ENCODE assay signal across 11 mouse cellular contexts in genomic region chr8:3211456-3211855, GRCm38 (mm10).
DNase-seq lines count a peak whose midpoint lies in the region; ATAC-seq and TF ChIP-seq lines count a peak whose summit lies in the region.
"Had no signal": no experiment of that assay in that cellular context is flagged by ENCODE, and none has a peak within 500 bp of the region (broad histone marks: within the 10 kb centered on the region; RNA-seq: fewer than 3 reads in every experiment).

No protein-coding gene starts in this region.

- no peak overlapping the region for H3K4me3 ChIP-seq in lung, postnatal 0 days (ENCODE audit: low read depth, low read length)
- H3K4me3 ChIP-seq in hindbrain, embryonic 14.5 days (replicated peaks; ENCODE audit: low read length), result no peak overlapping the region
- H3K4me3 ChIP-seq: hindbrain, embryonic 12.5 days; liver, embryonic 15.5 days; neural tube, embryonic 15.5 days had no signal

- peak; percentile 25; the same call in 1 of the 2 replicates for ATAC-seq in granulocyte monocyte progenitor cell, adult 5-6 weeks (replicated peaks; ENCODE audit: poor library complexity, severe bottlenecking)
- ATAC-seq in lung, postnatal 0 days, result peak; percentile 21
- no peak for ATAC-seq in hindbrain, embryonic 14.5 days (ENCODE audit: low FRiP score)

- 48% methylated on average over 9 of the region's 9 CpGs for WGBS in lung, postnatal 0 days
- 79% methylated on average over 9 of the region's 9 CpGs for WGBS in hindbrain, embryonic 14.5 days

- no peaks in the 10 kb centered on the region for H3K9me3 ChIP-seq in lung, postnatal 0 days (ENCODE audit: low read length)
- no peaks in the 10 kb centered on the region for H3K9me3 ChIP-seq in hindbrain, embryonic 14.5 days (ENCODE audit: control insufficient read depth, low read length)
- H3K9me3 ChIP-seq: hindbrain, embryonic 12.5 days; liver, embryonic 15.5 days; neural tube, embryonic 15.5 days had no signal

- H3K27me3 ChIP-seq in lung, postnatal 0 days (replicated peaks; ENCODE audit: insufficient read depth, low read length), result no peaks in the 10 kb centered on the region
- no peaks in the 10 kb centered on the region for H3K27me3 ChIP-seq in hindbrain, embryonic 14.5 days (ENCODE audit: control insufficient read depth, insufficient read depth, low read length)
- H3K27me3 ChIP-seq: hindbrain, embryonic 12.5 days; liver, embryonic 15.5 days; neural tube, embryonic 15.5 days had no signal

- TF ChIP-seq POLR2A in brain, embryonic 14.5 days (IDR thresholded peaks at IDR 0.05; ENCODE audit: borderline replicate concordance, extremely low read depth, insufficient read depth, insufficient read length, poor library complexity, severe bottlenecking), result no peak

- H3K36me3 ChIP-seq in lung, postnatal 0 days (ENCODE audit: insufficient read depth, low read length), result no peaks in the 10 kb centered on the region
- H3K36me3 ChIP-seq in hindbrain, embryonic 14.5 days (replicated peaks; ENCODE audit: control insufficient read depth, insufficient read depth), result peaks cover 10% of the 10 kb centered on the region

- DNase-seq in layer of hippocampus, adult 11-12 months (ENCODE audit: low spot score), result peak; percentile 20
- no peak for DNase-seq in layer of hippocampus, postnatal 36 days
- DNase-seq in brain, embryonic 14.5 days (ENCODE audit: low read depth), result peak; percentile 19
- DNase-seq in lung, postnatal 0 days (ENCODE audit: low spot score), result peak; percentile 61
- no peak for DNase-seq in spleen, adult 18-20 months
- no peak for DNase-seq in hindbrain, embryonic 14.5 days (ENCODE audit: low spot score)
- DNase-seq: thymus, postnatal 4 days had no signal

- H3K9ac ChIP-seq in lung, postnatal 0 days (replicated peaks; ENCODE audit: low read depth), result no peak overlapping the region
- H3K9ac ChIP-seq in hindbrain, embryonic 14.5 days, result no peak overlapping the region
- H3K9ac ChIP-seq: hindbrain, embryonic 12.5 days; liver, embryonic 15.5 days; neural tube, embryonic 15.5 days had no signal

- no peak overlapping the region for H3K27ac ChIP-seq in lung, postnatal 0 days (ENCODE audit: low read length)
- H3K27ac ChIP-seq in hindbrain, embryonic 14.5 days, result no peak overlapping the region
- H3K27ac ChIP-seq: hindbrain, embryonic 12.5 days; liver, embryonic 15.5 days had no signal

- no peak for TF ChIP-seq EP300 in lung, postnatal 0 days (IDR thresholded peaks at IDR 0.05)

- TF ChIP-seq CTCF in brain, embryonic 14.5 days (IDR thresholded peaks at IDR 0.05; ENCODE audit: borderline replicate concordance, extremely low read depth, insufficient read depth, insufficient read length), result no peak
- no peak for TF ChIP-seq CTCF in lung, postnatal 0 days (IDR thresholded peaks at IDR 0.05)

- H3K4me2 ChIP-seq in lung, postnatal 0 days (replicated peaks; ENCODE audit: low read depth, low read length), result no peak overlapping the region
- no peak overlapping the region for H3K4me2 ChIP-seq in hindbrain, embryonic 14.5 days (replicated peaks)
- H3K4me2 ChIP-seq: hindbrain, embryonic 12.5 days; liver, embryonic 15.5 days; neural tube, embryonic 15.5 days had no signal

- H3K4me1 ChIP-seq in lung, postnatal 0 days (ENCODE audit: insufficient read depth, low read depth, low read length), result peaks cover 2% of the 10 kb centered on the region; the same call in 1 of the 2 replicates
- H3K4me1 ChIP-seq in hindbrain, embryonic 14.5 days (replicated peaks; ENCODE audit: control insufficient read depth, insufficient read depth, low read length), result no peaks in the 10 kb centered on the region

Comparison
In these comparisons a context has a peak if more than half of its experiments do, and no peak if none do; other contexts are left out.
1. DNase-seq: peak in layer of hippocampus, adult 11-12 months (single experiment), brain, embryonic 14.5 days (single experiment) and lung, postnatal 0 days (single experiment); none in layer of hippocampus, postnatal 36 days (0 of 2), spleen, adult 18-20 months (0 of 2) and hindbrain, embryonic 14.5 days (single experiment).